Mouse (Mus musculus): ENCODE measurements at regions not wholly inside any gene's neighbourhood (a gene's known extent, or its start where the extent isn't known, plus 50 kb on each side); places are given as distances from the start of the nearest gene placed in this dataset.

- TF ChIP-seq CTCF (IDR thresholded peaks at IDR 0.05) (no peak), EP300 (IDR thresholded peaks at IDR 0.05) (no peak)
Measured at GRCm38 (mm10) chr1:57666179-57666693, 107.7 kb upstream of the Spats2l start.
